Mouse (Mus musculus) stomach, postnatal 0 days (tissue): ENCODE data around the gene Gldc.

Experiments used
- CTCF ChIP-seq: IDR thresholded peaks from 2 replicates; pipeline ENCODE4 v1.5.1; 2016; ENCODE audit warnings: antibody characterized with exemption, low read depth, mild to moderate bottlenecking, moderate library complexity
- EP300 ChIP-seq: optimal IDR thresholded peaks from 2 replicates; pipeline ENCODE3; 2016; ENCODE audit warnings: antibody characterized with exemption

GRCm38 (mm10) chr19:30166801-30167505 is 8.3 kb downstream of the Gldc start:
- TF ChIP-seq EP300 (no peak), CTCF (no peak)
